Mouse (Mus musculus) urinary bladder, postnatal 10 days (tissue): ENCODE measurements around the gene Bhlhe41.
A peak's percentile ranks its signal among the peaks of the same experiment; 100 is the strongest.

Source experiments
- DNase-seq: peaks from one replicate; pipeline ENCODE4 v3.0.0; 2022; ENCODE audit warnings: low spot score

The Bhlhe41 gene

GRCm38 (mm10) chr6:145865289-145865885, at the start of gene Bhlhe41:
Bhlhe41 (minus strand) TSS chr6:145865558.
- DNase-seq: peak; percentile 41

GRCm38 (mm10) chr6:145912232-145912631, 46.9 kb upstream of the Bhlhe41 start:
- no peak for DNase-seq

GRCm38 (mm10) chr6:145910469-145911426, 45.4 kb upstream of the Bhlhe41 start:
- DNase-seq: no peak

- no peak for DNase-seq
These were observed 44.6 kb upstream of the Bhlhe41 start for GRCm38 (mm10) chr6:145909943-145910342.

- no peak for DNase-seq
These were observed 40.9 kb upstream of the Bhlhe41 start for GRCm38 (mm10) chr6:145906096-145906890.

GRCm38 (mm10) chr6:145904616-145905015, 39.3 kb upstream of the Bhlhe41 start:
- DNase-seq: no peak

DNA sequence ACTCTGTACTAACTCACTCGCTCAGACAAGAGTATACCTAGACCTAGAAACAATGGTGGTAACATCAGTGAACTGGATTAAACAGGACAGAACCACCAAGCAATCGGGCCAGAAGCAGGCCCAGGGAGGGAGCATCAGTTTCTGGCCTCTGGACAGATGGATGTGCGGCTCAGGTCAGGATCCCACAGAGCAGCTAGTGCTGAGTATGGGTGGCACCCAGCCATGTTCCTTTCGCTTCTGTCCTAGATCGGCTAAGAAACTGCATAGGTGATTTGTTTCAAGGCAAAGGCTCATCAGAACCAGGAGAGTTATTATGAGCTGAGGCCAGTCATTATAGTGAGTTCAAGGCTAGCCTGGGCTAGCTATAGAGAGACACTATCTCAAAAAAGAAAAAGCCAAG, 38.8 kb upstream of the Bhlhe41 start:
- DNase-seq: no peak

DNA sequence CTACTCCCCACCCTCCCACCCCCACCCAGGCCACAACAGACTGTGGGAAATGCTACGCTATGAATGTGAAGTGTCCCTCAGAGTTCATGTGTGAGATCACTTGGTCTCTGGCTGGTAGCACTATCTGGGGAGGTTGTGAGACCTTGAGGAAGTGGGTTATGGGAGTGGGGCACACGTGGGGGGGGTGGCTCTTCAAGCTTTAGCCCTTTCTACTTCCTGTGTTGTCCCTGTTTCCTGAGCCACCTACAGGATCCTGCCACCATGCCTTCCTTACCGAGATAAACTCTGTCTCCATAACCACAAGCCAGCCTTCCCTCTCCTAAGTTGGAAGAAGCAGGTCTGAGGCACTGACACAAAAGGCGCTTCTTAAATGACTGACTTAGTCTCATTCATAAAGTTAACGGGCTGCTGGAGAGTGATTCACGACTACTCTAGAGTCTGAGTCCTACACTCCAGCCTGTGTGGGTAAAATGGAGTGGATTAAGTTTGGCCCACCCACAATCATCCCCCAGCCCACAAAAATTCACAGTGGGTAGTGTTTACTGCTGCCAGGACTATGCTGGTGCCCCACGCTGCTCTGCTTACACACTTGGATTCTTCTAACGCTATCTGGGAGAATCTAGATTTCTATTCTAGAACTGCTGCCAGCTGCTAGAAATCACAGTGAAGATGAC, 29.4 kb upstream of the Bhlhe41 start:
- no peak for DNase-seq

DNA sequence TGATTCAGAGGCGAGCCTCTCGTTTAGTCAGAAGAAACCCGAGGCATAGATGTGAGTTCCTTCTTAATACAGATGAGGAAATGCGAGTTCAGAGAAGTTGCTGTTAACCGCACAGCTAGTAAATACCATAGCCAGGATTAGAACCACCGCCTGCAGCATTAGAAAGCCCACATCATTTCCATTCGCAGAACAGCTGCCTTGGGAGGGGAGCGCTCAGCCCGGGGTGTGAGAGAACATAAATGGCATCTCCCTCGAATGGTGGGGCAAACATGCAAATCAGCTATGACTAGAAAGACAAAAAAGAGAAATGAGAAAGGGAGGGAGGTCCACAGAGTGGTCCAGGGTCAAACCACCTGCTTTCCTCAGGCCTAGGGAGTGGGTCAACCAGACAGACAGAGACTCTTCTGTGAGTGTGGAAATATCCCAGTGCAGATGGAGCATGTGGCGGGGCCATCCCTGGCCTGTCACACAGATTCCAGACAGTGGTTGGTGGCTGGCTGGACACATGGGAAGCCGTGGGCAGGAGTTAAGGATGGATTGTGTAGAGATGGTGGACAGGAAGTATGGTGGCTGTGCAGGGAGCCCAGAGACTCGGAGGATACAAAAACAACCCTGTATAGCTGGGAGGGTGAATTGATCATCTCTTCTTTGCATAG, 28.1 kb upstream of the Bhlhe41 start:
- DNase-seq: no peak

- no peak for DNase-seq
These were observed 27.3 kb upstream of the Bhlhe41 start for GRCm38 (mm10) chr6:145892381-145893265.

GRCm38 (mm10) chr6:145891951-145892350, 26.6 kb upstream of the Bhlhe41 start:
- DNase-seq: no peak

DNA sequence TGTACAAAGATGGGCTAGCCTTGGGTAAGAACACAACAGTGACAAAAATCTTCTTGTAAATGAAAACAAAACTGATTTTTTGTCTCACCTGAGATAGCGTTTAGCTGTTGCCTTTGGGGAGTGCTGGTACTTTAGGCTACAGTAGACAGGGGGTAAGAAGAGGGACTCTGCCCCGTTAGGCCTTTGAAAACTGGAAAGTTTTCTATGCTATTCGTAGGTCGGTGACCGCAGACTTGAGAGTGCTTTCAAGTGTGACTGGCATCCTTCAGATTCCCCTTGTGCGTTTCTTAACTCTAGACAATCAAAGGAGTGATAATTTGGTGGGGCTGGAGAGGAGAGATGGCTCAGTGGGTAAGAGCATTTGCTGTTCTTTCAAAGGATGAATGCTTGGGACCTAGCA, 22.4 kb upstream of the Bhlhe41 start:
- no peak for DNase-seq

- no peak for DNase-seq
These were observed 20.9 kb upstream of the Bhlhe41 start for GRCm38 (mm10) chr6:145886277-145886676.

DNA sequence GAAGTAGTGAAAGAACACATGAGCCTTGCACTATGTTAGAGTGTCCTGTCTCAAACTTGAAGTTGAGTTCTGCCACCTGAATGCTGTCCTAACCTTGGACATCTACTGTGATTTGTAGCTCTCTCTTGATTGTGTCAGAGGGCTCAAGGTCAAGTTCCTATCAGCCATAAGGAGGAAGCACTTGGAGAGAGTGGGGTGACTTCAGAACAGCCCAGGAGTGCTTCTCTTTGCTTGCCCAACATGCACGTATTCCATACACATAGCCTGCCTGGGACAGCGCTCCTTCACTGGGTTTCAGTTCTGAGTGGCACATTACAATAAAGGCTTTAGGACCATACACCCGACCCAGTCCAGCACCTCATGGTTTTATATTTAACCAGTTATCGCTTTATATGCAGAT, 19.7 kb upstream of the Bhlhe41 start:
- DNase-seq: no peak

DNA sequence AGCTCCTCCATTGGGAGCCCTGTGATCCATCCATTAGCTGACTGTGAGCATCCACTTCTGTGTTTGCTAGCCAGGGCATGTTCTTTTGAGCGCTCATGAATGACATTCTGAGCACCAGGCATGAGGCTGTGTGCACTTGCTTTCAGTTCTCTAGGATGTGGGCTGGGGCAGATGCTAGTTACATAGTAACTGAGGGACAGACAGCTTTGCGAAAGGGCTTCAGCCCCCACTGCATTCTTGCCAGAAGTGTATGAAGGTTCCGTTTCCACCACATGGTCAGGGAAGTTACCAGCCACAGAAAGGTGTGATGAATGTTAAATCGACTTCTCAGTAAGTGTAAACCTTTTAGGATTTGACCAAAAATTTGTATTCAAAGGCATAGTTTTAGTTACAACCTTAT, 18.3 kb upstream of the Bhlhe41 start:
- DNase-seq: no peak

GRCm38 (mm10) chr6:145883010-145883409, 17.7 kb upstream of the Bhlhe41 start:
- no peak for DNase-seq

DNA sequence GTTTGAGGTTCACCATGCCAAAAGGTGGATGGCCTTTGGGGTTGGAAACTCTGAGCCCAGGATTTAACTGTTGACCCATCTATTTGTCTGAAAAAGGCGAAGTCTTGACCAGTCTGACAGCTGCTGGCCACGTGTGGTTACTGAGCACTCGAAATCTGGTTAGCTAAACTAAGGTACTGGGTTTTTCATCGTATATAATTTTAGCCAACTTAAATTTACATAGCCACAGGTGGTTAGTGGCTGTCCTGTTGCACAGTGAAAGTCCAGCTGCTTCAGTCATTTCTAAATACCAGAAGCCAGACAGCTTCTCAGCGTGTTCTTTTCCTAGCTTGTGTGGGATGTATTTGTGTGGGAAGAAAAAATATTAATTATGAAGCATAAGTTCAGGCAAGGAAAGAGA, 15.3 kb upstream of the Bhlhe41 start:
- no peak for DNase-seq

- DNase-seq: no peak
These were observed 11.8 kb upstream of the Bhlhe41 start for GRCm38 (mm10) chr6:145876986-145877735.

DNA sequence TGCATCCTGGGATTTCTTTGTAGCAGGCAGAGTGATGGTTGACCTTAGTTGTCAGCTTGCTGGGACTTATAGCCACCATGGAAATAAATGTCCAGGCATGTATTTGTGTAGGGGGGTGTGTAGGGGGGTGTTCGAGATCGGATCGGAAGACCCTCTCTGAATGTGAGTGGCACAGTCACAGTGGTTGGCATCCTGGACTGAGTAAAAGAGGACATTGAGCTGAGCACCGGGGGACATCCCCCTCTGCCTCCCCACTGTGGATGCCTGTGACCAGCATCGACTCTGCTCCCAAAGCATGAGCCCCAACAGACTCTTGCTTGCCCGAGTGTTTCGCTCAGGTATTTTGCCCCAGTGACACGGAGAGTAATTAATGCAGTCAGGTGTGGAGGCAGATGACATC, 8.0 kb upstream of the Bhlhe41 start:
- DNase-seq: no peak

- no peak for DNase-seq
These were observed 6.7 kb upstream of the Bhlhe41 start for GRCm38 (mm10) chr6:145872010-145872409.
